Mouse (Mus musculus): ENCODE measurements around the gene Slit2. TPM values are rescaled to one million over a fixed set of nuclear protein-coding genes. Genes with fewer than 3 reads are reported as not detected.

Gene Slit2
- total RNA-seq (2023), result 0.54 TPM in 1 of 2 replicates, not detected in the other

GRCm38 (mm10) chr5:47982941-47983701 lies at the start of gene Slit2:
Gene Slit2 (plus strand): TSS chr5:47983138.

DNA sequence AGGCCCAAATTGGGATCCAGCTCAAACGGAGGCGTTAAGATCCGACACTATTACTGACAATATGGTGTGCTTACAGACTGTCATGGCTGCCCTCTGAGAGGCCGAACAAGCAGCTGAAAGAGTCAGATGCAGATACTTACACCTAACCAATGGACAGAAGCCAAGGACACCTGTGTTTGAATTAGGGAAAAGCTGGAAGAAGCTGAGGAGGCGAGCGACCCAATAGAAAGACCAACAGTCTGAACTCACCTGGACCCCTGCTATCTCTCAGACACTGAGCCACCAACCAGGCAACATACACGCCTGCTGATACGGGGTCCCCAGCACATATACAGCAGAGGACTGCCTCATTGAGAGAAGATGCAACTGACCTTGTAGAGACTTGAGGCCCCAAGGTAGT lies 344.7 kb downstream of the Slit2 start, which contains the start of gene 5730480H06Rik:
Gene 5730480H06Rik, plus strand, starts transcription at position 301 of the 400 bp plus-strand sequence.

All from neutrophil, adult 65 days (primary cell).